Mouse (Mus musculus) liver, adult 2 months (tissue): ENCODE measurements around the gene Fshr.

Experiments
- CTCF ChIP-seq: fragments of 200-500 bp; IDR thresholded peaks from 2 replicates; pipeline ENCODE4 v1.5.1; 2011; ENCODE audit warnings: low read depth, low read length, control low read depth
- POLR2A ChIP-seq: fragments of 200-500 bp; IDR thresholded peaks from 2 replicates; pipeline ENCODE4 v1.6.1; 2011; ENCODE audit warnings: low read length, control low read depth; ENCODE audit not compliant: insufficient read depth; ENCODE audit errors: extremely low read depth

DNA sequence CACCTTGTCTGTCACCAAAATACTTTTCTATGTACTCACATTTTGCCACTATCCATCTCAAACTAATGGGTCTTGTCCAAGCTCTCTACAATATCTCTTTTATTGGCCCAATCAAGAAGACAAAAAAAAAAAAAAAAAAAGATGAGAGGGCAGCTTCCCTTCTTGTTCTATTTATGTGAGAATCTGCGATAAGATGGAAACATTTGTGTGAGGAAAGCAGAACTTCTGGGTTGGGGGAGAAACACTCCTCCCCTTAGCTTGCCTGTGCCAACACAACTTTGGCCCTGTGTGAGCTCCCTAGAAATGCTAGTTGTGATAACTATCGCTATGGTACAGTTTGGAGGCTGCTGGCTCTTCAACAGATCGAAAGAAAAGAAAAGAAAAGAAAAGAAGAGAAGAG is 38.0 kb downstream of the Fshr start:
- TF ChIP-seq POLR2A, result no peak
- TF ChIP-seq CTCF, result no peak
